Comparison of ENCODE assay signal across 8 mouse cellular contexts in genomic region chr7:64949910-64950770, GRCm38 (mm10).
DNase-seq lines count a peak whose midpoint lies in the region.

No protein-coding gene starts in this region.

- DNase-seq in heart, adult 18-20 months, result peak; percentile 11 to 65
- DNase-seq in heart, postnatal 25 days (ENCODE audit: low spot score), result no peak
- peak; percentile 53 to 83 for DNase-seq in adrenal gland, adult (ENCODE audit: inconsistent age in 2 of 2, low spot score in 1 of 2)
- peak; percentile 54 for DNase-seq in embryo, embryonic 11 days
- peak; percentile 13 to 47 for DNase-seq in heart, postnatal 36 days
- peak; percentile 80 to 85 for DNase-seq in layer of hippocampus, postnatal 10 days (ENCODE audit: low spot score in 2 of 2)
- peak; percentile 52 for DNase-seq in midbrain, embryonic 10.5 days (ENCODE audit: low spot score)
- peak; percentile 2 to 5 for DNase-seq in spleen, postnatal 36 days (ENCODE audit: low spot score in 2 of 2)

- no peaks in the 10 kb centered on the region for H3K36me3 ChIP-seq in midbrain, embryonic 10.5 days

- peaks cover 13% of the 10 kb centered on the region; the same call in 1 of the 2 replicates for H3K4me1 ChIP-seq in midbrain, embryonic 10.5 days

- H3K27me3 ChIP-seq in midbrain, embryonic 10.5 days (ENCODE audit: low read depth, poor library complexity, severe bottlenecking), result no peaks in the 10 kb centered on the region; the same call in 1 of the 2 replicates

- intact Hi-C loops in heart, postnatal 25 days (cut with DNase I), result loop anchor here (5.0 kb wide), 1 partner anchor 122 kb away; no protein-coding TSS in a partner anchor
- intact Hi-C loops in heart, postnatal 36 days (cut with DNase I), result loop anchor here (2.0 kb wide), 1 partner anchor 123 kb away; no protein-coding TSS in a partner anchor

- H3K9me3 ChIP-seq in midbrain, embryonic 10.5 days (replicated peaks), result no peaks in the 10 kb centered on the region

- no peak overlapping the region for H3K4me3 ChIP-seq in midbrain, embryonic 10.5 days

- WGBS in midbrain, embryonic 10.5 days, result 49% methylated on average over 12 of the region's 12 CpGs

- no peak overlapping the region for H3K27ac ChIP-seq in midbrain, embryonic 10.5 days (replicated peaks)
